Mouse (Mus musculus): Measurements from ENCODE around the gene Dtnb. TPM values are rescaled to one million over a fixed set of nuclear protein-coding genes. Genes with fewer than 3 reads are reported as not detected.
"Not testable (repeated sequence)": the region's sequence is repeated elsewhere in the genome, so short reads cannot be mapped to it uniquely, and the experiment has no call there.

Gene Dtnb
- 10 to 100 TPM; 32.0 to 75.4 (median 44.4) TPM for total RNA-seq (2022)

GRCm38 (mm10) chr12:3571787-3572580, at the start of gene Dtnb:
Dtnb (plus strand) TSS chr12:3572381.
- DNase-seq: peak; percentile 60

GRCm38 (mm10) chr12:3525536-3525935, 46.6 kb upstream of the Dtnb start:
- DNase-seq: no peak

GRCm38 (mm10) chr12:3535446-3535845, 36.7 kb upstream of the Dtnb start:
- DNase-seq: not testable (repeated sequence)

GRCm38 (mm10) chr12:3537616-3538015, 34.6 kb upstream of the Dtnb start:
- DNase-seq: no peak

GRCm38 (mm10) chr12:3538036-3538435, 34.1 kb upstream of the Dtnb start:
- DNase-seq: no peak

- DNase-seq: no peak
Measured at GRCm38 (mm10) chr12:3539605-3540004, 32.6 kb upstream of the Dtnb start.

GRCm38 (mm10) chr12:3540871-3541270, 31.3 kb upstream of the Dtnb start:
- no peak for DNase-seq

GRCm38 (mm10) chr12:3545451-3545850, 26.7 kb upstream of the Dtnb start:
- no peak for DNase-seq

- DNase-seq: no peak
Measured at GRCm38 (mm10) chr12:3546121-3546658, 26.0 kb upstream of the Dtnb start.

GRCm38 (mm10) chr12:3546781-3547180, 25.4 kb upstream of the Dtnb start:
- DNase-seq: no peak

GRCm38 (mm10) chr12:3547506-3547905, 24.7 kb upstream of the Dtnb start:
- no peak for DNase-seq

GRCm38 (mm10) chr12:3547911-3548310, 24.3 kb upstream of the Dtnb start:
- no peak for DNase-seq

- no peak for DNase-seq
Measured at GRCm38 (mm10) chr12:3548582-3549211, 23.5 kb upstream of the Dtnb start.

GRCm38 (mm10) chr12:3550280-3550679, 21.9 kb upstream of the Dtnb start:
- DNase-seq: no peak

- no peak for DNase-seq
Measured at GRCm38 (mm10) chr12:3557414-3558319, 14.5 kb upstream of the Dtnb start.

- DNase-seq: peak; percentile 34
Measured at GRCm38 (mm10) chr12:3560596-3560995, 11.6 kb upstream of the Dtnb start.

GRCm38 (mm10) chr12:3561032-3561431, 11.1 kb upstream of the Dtnb start:
- no peak for DNase-seq

- DNase-seq: no peak
Measured at GRCm38 (mm10) chr12:3562806-3563205, 9.4 kb upstream of the Dtnb start.

- DNase-seq: no peak
Measured at GRCm38 (mm10) chr12:3563659-3564058, 8.5 kb upstream of the Dtnb start.

- DNase-seq: no peak
Measured at GRCm38 (mm10) chr12:3568461-3568991, 3.7 kb upstream of the Dtnb start.

GRCm38 (mm10) chr12:3570711-3571400, 1.3 kb upstream of the Dtnb start:
- peak; percentile 27 for DNase-seq
